Mouse (Mus musculus): ENCODE data around the gene 9430038I01Rik. TPM values are rescaled to one million over a fixed set of nuclear protein-coding genes. Genes with fewer than 3 reads are reported as not detected.

Gene 9430038I01Rik
- polyA plus RNA-seq, 1 experiment from 2014 or later = 20.5 TPM

DNA sequence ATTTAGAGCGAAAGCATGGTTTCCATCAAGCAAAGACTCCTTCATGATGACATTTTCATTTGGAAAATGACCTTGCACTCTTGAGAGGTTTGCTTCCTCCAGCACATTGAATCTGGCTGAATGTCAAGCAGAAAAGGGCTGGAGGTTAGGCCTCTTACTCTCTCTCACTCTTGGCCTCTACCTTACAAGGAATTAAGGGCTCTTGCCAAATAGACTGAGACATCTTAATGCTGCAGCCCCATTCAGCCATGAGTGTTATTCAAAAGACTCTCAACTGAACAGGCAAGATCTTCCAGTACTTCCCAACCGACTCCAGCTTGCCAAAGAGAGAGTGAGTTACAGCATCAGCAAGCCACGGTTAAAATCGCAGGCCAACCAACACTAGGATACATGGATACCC lies 15.1 kb downstream of the 9430038I01Rik start:
- Histone ChIP-seq H3K4me3 (ENCODE audit: low read depth, low read length) (no peak overlapping the region), H3K9ac (ENCODE audit: low read length) (no peak overlapping the region), H3K36me3 (ENCODE audit: control insufficient read depth, insufficient read depth, low read length) (no peaks in the 10 kb centered on the region), H3K9me3 (ENCODE audit: control insufficient read depth, low read length) (no peaks in the 10 kb centered on the region), H3K27ac (replicated peaks) (no peak overlapping the region), H3K4me1 (replicated peaks; ENCODE audit: control insufficient read depth, insufficient read depth) (no peaks in the 10 kb centered on the region), H3K4me2 (replicated peaks; ENCODE audit: low read depth) (no peak overlapping the region), H3K27me3 (ENCODE audit: control insufficient read depth, insufficient read depth, low read length) (no peaks in the 10 kb centered on the region)
- ATAC-seq (ENCODE audit: low FRiP score, low TSS enrichment) = no peak
- 69% methylated on average over 4 of the region's 4 CpGs for WGBS
- DNase-seq (ENCODE audit: low spot score) = no peak
- TF ChIP-seq EP300 (optimal IDR thresholded peaks at IDR 0.05) (no peak), CTCF (IDR thresholded peaks at IDR 0.05; ENCODE audit: low read depth) (no peak)

DNA sequence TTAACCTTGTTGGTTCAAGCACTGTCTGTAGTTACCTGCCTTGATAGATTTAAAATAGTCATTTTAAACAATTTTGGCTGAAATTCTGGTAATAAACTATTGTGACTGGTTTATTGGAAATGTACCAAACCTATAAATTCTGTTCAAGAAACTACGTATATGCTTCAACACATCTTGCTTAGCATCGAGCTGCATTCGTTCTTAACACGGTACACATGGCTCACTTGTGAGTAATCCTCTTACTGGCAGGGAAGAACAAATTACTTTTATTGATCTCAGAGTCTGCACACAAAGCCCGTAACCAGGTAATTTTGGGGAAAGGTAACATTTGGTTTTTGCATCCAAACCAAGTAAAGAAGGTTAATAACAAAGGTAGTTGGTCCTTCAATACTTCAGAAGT lies 22.7 kb downstream of the 9430038I01Rik start:
- no peak for ATAC-seq (ENCODE audit: low FRiP score, low TSS enrichment)
- Histone ChIP-seq H3K4me3 (ENCODE audit: low read depth, low read length) (no peak overlapping the region), H3K27ac (replicated peaks) (no peak overlapping the region), H3K9me3 (ENCODE audit: control insufficient read depth, low read length) (no peaks in the 10 kb centered on the region), H3K4me1 (replicated peaks; ENCODE audit: control insufficient read depth, insufficient read depth) (no peaks in the 10 kb centered on the region), H3K36me3 (ENCODE audit: control insufficient read depth, insufficient read depth, low read length) (no peaks in the 10 kb centered on the region), H3K27me3 (ENCODE audit: control insufficient read depth, insufficient read depth, low read length) (no peaks in the 10 kb centered on the region), H3K9ac (ENCODE audit: low read length) (no peak overlapping the region), H3K4me2 (replicated peaks; ENCODE audit: low read depth) (no peak overlapping the region)
- TF ChIP-seq CTCF (IDR thresholded peaks at IDR 0.05; ENCODE audit: low read depth) (no peak), EP300 (optimal IDR thresholded peaks at IDR 0.05) (no peak)
- no peak for DNase-seq (ENCODE audit: low spot score)
- 74% methylated on average over 5 of the region's 5 CpGs for WGBS

DNA sequence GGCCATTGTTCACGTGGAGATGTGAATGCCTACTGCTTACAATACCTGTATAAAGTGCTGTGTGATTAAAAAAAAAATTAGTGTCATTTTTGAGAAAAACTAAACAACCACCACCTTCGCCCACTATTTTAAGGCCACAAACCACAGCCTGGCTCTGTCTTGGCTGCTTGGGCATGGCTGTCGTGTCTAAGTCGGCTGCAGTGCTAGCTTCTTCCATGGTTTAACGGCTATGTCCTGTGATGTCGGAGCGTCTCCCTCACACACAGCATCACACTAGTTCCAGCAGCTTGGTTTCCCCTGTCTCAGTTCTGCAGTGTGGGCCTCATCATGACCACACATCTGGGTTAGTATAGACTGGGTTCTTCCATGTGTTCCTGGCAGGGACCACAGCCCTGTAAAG lies 35.6 kb downstream of the 9430038I01Rik start:
- H3K36me3 ChIP-seq (ENCODE audit: control insufficient read depth, insufficient read depth, low read length) = no peaks in the 10 kb centered on the region
- ATAC-seq (ENCODE audit: low FRiP score, low TSS enrichment) = no peak
- H3K27ac ChIP-seq (replicated peaks) = no peak overlapping the region

DNA sequence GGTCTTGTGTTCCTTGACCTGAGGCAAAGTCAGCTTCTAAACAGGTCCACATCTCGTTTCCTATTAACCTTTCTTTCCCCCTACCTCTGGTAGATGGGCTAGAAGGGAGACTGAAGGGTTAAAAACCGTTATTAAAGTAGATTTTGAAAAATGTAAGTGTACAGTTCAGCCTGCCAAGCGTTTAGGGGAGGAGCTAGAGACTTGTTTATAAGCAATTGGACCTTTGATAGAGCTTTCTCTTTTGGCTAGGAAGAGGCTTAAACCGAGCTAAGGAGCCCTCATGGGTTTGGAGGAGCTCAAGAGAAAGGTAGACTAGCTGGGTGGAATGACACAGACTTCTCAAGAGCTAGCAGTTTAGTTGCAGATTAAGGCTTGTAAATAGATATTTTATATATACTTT lies 38.8 kb downstream of the 9430038I01Rik start:
- whole genome bisulfite sequencing = 34% methylated on average over 4 of the region's 4 CpGs
- DNase-seq (ENCODE audit: low spot score) = no peak

More for the DNA sequence above, 35.6 kb downstream of the 9430038I01Rik start:
- no peaks in the 10 kb centered on the region for H3K4me1 ChIP-seq (replicated peaks; ENCODE audit: control insufficient read depth, insufficient read depth)
- H3K9ac ChIP-seq (ENCODE audit: low read length) = no peak overlapping the region
- H3K9me3 ChIP-seq (ENCODE audit: control insufficient read depth, low read length) = no peaks in the 10 kb centered on the region
- H3K4me3 ChIP-seq (ENCODE audit: low read depth, low read length) = no peak overlapping the region
- no peak overlapping the region for H3K4me2 ChIP-seq (replicated peaks; ENCODE audit: low read depth)
- TF ChIP-seq EP300 (optimal IDR thresholded peaks at IDR 0.05) = no peak
- TF ChIP-seq CTCF (IDR thresholded peaks at IDR 0.05; ENCODE audit: low read depth) = no peak
- H3K27me3 ChIP-seq (ENCODE audit: control insufficient read depth, insufficient read depth, low read length) = no peaks in the 10 kb centered on the region
- WGBS = 94% methylated on average over 7 of the region's 7 CpGs
- DNase-seq (ENCODE audit: low spot score) = no peak

DNA sequence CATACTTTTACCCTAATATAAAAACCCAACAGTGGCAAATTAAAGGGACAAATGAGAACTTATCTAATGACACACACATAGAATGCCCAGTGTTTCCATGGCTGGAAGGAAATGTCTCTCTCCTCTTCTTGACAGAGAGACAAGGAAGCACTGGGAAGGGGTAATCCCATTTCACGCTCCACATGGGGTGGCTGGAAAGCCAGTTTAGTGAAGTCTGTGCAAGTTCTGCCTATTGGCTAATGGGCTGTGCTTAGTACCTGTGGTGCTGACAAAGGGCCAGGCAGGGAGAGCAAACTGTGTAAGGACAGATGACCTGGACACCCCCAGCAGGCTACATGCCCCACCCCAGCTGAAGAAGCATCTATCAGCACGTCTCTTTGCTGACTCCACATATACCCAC lies 40.4 kb downstream of the 9430038I01Rik start:
- Histone ChIP-seq H3K9me3 (ENCODE audit: control insufficient read depth, low read length) (no peaks in the 10 kb centered on the region), H3K4me3 (ENCODE audit: low read depth, low read length) (no peak overlapping the region), H3K27me3 (ENCODE audit: control insufficient read depth, insufficient read depth, low read length) (no peaks in the 10 kb centered on the region), H3K4me1 (replicated peaks; ENCODE audit: control insufficient read depth, insufficient read depth) (no peaks in the 10 kb centered on the region), H3K4me2 (replicated peaks; ENCODE audit: low read depth) (no peak overlapping the region), H3K9ac (ENCODE audit: low read length) (no peak overlapping the region), H3K36me3 (ENCODE audit: control insufficient read depth, insufficient read depth, low read length) (no peaks in the 10 kb centered on the region), H3K27ac (replicated peaks) (no peak overlapping the region)
- no peak for DNase-seq (ENCODE audit: low spot score)
- no peak for ATAC-seq (ENCODE audit: low FRiP score, low TSS enrichment)
- WGBS = 69% methylated on average over 2 of the region's 2 CpGs
- TF ChIP-seq EP300 (optimal IDR thresholded peaks at IDR 0.05) = no peak
- TF ChIP-seq CTCF (IDR thresholded peaks at IDR 0.05; ENCODE audit: low read depth) = no peak

More for the DNA sequence above, 38.8 kb downstream of the 9430038I01Rik start:
- H3K27ac ChIP-seq (replicated peaks) = no peak overlapping the region
- H3K9ac ChIP-seq (ENCODE audit: low read length) = no peak overlapping the region
- TF ChIP-seq EP300 (optimal IDR thresholded peaks at IDR 0.05) (no peak), CTCF (IDR thresholded peaks at IDR 0.05; ENCODE audit: low read depth) (no peak)
- H3K9me3 ChIP-seq (ENCODE audit: control insufficient read depth, low read length) = no peaks in the 10 kb centered on the region
- H3K36me3 ChIP-seq (ENCODE audit: control insufficient read depth, insufficient read depth, low read length) = no peaks in the 10 kb centered on the region
- H3K27me3 ChIP-seq (ENCODE audit: control insufficient read depth, insufficient read depth, low read length) = no peaks in the 10 kb centered on the region
- no peak for ATAC-seq (ENCODE audit: low FRiP score, low TSS enrichment)
- H3K4me1 ChIP-seq (replicated peaks; ENCODE audit: control insufficient read depth, insufficient read depth) = no peaks in the 10 kb centered on the region
- no peak overlapping the region for H3K4me2 ChIP-seq (replicated peaks; ENCODE audit: low read depth)
- H3K4me3 ChIP-seq (ENCODE audit: low read depth, low read length) = no peak overlapping the region

DNA sequence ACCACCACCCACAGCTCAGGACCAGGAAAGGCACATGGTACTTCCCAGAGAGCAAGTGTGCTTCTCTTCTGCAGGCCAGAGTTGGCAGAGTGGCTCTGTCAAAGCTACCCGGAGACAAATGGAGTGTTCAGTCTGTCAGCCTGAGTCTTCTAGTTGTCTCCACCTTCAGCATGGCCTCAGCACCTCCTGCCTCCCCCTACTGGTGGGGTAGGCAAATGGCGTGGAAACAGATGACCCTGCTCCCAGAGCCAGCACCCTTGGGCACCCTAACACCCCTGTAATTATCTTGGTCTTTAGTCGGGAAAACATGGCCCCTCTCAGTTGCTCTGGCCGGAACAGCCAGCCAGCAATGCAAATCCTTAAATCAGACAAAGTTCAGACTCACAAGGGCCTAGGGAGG lies 43.8 kb downstream of the 9430038I01Rik start:
- 81% methylated on average over 4 of the region's 4 CpGs for WGBS
- Histone ChIP-seq H3K27me3 (ENCODE audit: control insufficient read depth, insufficient read depth, low read length) (no peaks in the 10 kb centered on the region), H3K4me2 (replicated peaks; ENCODE audit: low read depth) (no peak overlapping the region), H3K4me3 (ENCODE audit: low read depth, low read length) (no peak overlapping the region), H3K4me1 (replicated peaks; ENCODE audit: control insufficient read depth, insufficient read depth) (no peaks in the 10 kb centered on the region), H3K9me3 (ENCODE audit: control insufficient read depth, low read length) (no peaks in the 10 kb centered on the region), H3K9ac (ENCODE audit: low read length) (no peak overlapping the region), H3K27ac (replicated peaks) (no peak overlapping the region), H3K36me3 (ENCODE audit: control insufficient read depth, insufficient read depth, low read length) (no peaks in the 10 kb centered on the region)
- ATAC-seq (ENCODE audit: low FRiP score, low TSS enrichment) (no peak), DNase-seq (ENCODE audit: low spot score) (no peak)
- TF ChIP-seq CTCF (IDR thresholded peaks at IDR 0.05; ENCODE audit: low read depth) = peak; percentile 31
- TF ChIP-seq EP300 (optimal IDR thresholded peaks at IDR 0.05) = no peak
